Mouse (Mus musculus) embryonic facial prominence, embryonic 11.5 days (tissue): ENCODE measurements at regions not wholly inside any gene's neighbourhood (a gene's known extent, or its start where the extent isn't known, plus 50 kb on each side); places are given as distances from the start of the nearest gene placed in this dataset.
A peak's percentile ranks its signal among the peaks of the same experiment; 100 is the strongest.

Experiments
- ATAC-seq: fragments of 200-750 bp; cut with Nextera tagmentation; replicated peaks from 2 replicates; pipeline ENCODE4 v1.8.0; 2017; ENCODE audit warnings: low read depth; ENCODE audit not compliant: insufficient number of reproducible peaks, low FRiP score, low TSS enrichment
- DNase-seq: peaks from one replicate; pipeline ENCODE4 v3.0.0-alpha.2; 2015; ENCODE audit warnings: low spot score
- H3K27ac ChIP-seq: fragments of 300-500 bp; sonication (generic); replicated peaks from 2 replicates; pipeline ENCODE4 v1.5.1; 2014; ENCODE audit warnings: mild to moderate bottlenecking, low read depth, low read length, control low read depth
- H3K27me3 ChIP-seq: fragments of 300-500 bp; sonication (generic); 2 replicates; pipeline ENCODE4 v1.6.1; 2014; ENCODE audit warnings: mild to moderate bottlenecking, low read length, moderate library complexity, mixed read lengths; ENCODE audit not compliant: control insufficient read depth, insufficient read depth
- H3K36me3 ChIP-seq: fragments of 300-500 bp; sonication (generic); replicated peaks from 2 replicates; pipeline ENCODE4 v1.6.1; 2014; ENCODE audit warnings: low read depth, mild to moderate bottlenecking, low read length, moderate library complexity, mixed read lengths; ENCODE audit not compliant: control insufficient read depth, insufficient read depth
- H3K4me1 ChIP-seq: fragments of 300-500 bp; sonication (generic); 2 replicates; pipeline ENCODE4 v1.6.1; 2014; ENCODE audit warnings: low read length, mixed read lengths; ENCODE audit not compliant: control insufficient read depth, insufficient read depth
- H3K4me2 ChIP-seq: fragments of 300-500 bp; sonication (generic); 2 replicates; pipeline ENCODE4 v1.6.1; 2014; ENCODE audit warnings: low read depth, mild to moderate bottlenecking, control low read depth, low read length, moderate library complexity
- H3K4me3 ChIP-seq: fragments of 300-500 bp; sonication (generic); 2 replicates; pipeline ENCODE4 v1.5.1; 2014; ENCODE audit warnings: low read depth, low read length, control low read depth
- H3K9ac ChIP-seq: fragments of 300-500 bp; sonication (generic); replicated peaks from 2 replicates; pipeline ENCODE4 v1.6.1; 2014; ENCODE audit warnings: mild to moderate bottlenecking, control low read depth, low read length
- H3K9me3 ChIP-seq: fragments of 300-500 bp; sonication (generic); replicated peaks from 2 replicates; pipeline ENCODE4 v1.6.1; 2016; ENCODE audit warnings: mild to moderate bottlenecking, low read length, inconsistent platforms, mixed read lengths; ENCODE audit not compliant: control insufficient read depth
- WGBS: fragments of 180-500 bp; shearing (Covaris S2); extraction: QIAGEN DNeasy Blood & Tissue Kit; methylation state at CpG from one replicate; pipeline ENCODE4 v1.1.7; 2014; 5-methylcytosine and 5-hydroxymethylcytosine counted together

- DNase-seq (peak; percentile 14), ATAC-seq (no peak)
- Histone ChIP-seq H3K4me1 (no peaks in the 10 kb centered on the region), H3K9ac (no peak overlapping the region), H3K4me2 (no peak overlapping the region), H3K36me3 (no peaks in the 10 kb centered on the region), H3K4me3 (no peak overlapping the region), H3K27me3 (no peaks in the 10 kb centered on the region), H3K27ac (no peak overlapping the region), H3K9me3 (no peaks in the 10 kb centered on the region)
- 49% methylated on average over 13 of the region's 13 CpGs for WGBS
Measured at GRCm38 (mm10) chr8:88417307-88418095, 55.5 kb upstream of the Brd7 start.

- DNase-seq (no peak), ATAC-seq (no peak)
- Histone ChIP-seq H3K4me3 (no peak overlapping the region), H3K9ac (no peak overlapping the region), H3K36me3 (no peaks in the 10 kb centered on the region), H3K4me1 (no peaks in the 10 kb centered on the region), H3K4me2 (no peak overlapping the region), H3K9me3 (no peaks in the 10 kb centered on the region), H3K27ac (no peak overlapping the region), H3K27me3 (no peaks in the 10 kb centered on the region)
- 82% methylated on average over 2 of the region's 2 CpGs for WGBS
Measured at GRCm38 (mm10) chr8:88423264-88423663, 61.3 kb upstream of the Brd7 start.

DNA sequence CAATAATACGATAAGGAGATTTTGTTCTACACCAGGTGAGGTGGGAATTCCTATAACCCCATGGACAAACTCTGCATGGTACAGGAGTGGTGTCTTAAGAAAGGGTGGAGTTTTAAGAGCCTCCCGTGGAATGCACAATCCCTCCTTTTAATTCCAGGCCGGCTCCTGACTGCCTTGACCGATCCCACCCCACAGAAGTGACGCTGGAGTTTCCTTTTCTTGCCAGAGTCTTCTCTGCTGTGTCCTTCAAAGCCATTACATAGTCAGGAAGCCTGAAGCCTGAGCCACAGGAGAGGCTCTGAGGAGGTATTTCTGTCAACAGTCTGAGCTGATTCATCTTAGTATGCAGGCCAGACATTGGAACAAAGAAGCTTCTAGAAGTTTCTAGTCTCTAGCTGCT lies 66.6 kb upstream of the Brd7 start:
- Histone ChIP-seq H3K27ac (no peak overlapping the region), H3K9me3 (no peaks in the 10 kb centered on the region), H3K27me3 (no peaks in the 10 kb centered on the region), H3K36me3 (no peaks in the 10 kb centered on the region), H3K4me3 (no peak overlapping the region), H3K4me2 (no peak overlapping the region), H3K9ac (no peak overlapping the region), H3K4me1 (no peaks in the 10 kb centered on the region)
- ATAC-seq (no peak), DNase-seq (no peak)
- 78% methylated on average over 5 of the region's 5 CpGs for WGBS

GRCm38 (mm10) chr8:88431389-88431788 lies 69.4 kb upstream of the Brd7 start:
- Histone ChIP-seq H3K4me1 (no peaks in the 10 kb centered on the region), H3K9me3 (no peaks in the 10 kb centered on the region), H3K27me3 (no peaks in the 10 kb centered on the region), H3K4me3 (no peak overlapping the region), H3K9ac (no peak overlapping the region), H3K4me2 (no peak overlapping the region), H3K27ac (no peak overlapping the region), H3K36me3 (no peaks in the 10 kb centered on the region)
- ATAC-seq (no peak), DNase-seq (no peak)
- WGBS: 42% methylated on average over 6 of the region's 6 CpGs

- Histone ChIP-seq H3K9me3 (no peaks in the 10 kb centered on the region), H3K27me3 (no peaks in the 10 kb centered on the region)
- 88% methylated on average over 2 of the region's 2 CpGs for WGBS
Measured at GRCm38 (mm10) chr8:88435686-88436085, 73.7 kb upstream of the Brd7 start.

GRCm38 (mm10) chr8:88440219-88440618 lies 78.2 kb upstream of the Brd7 start:
- no peaks in the 10 kb centered on the region for H3K4me1 ChIP-seq
- H3K4me3 ChIP-seq: no peak overlapping the region
- peak; percentile 56 for DNase-seq
- H3K4me2 ChIP-seq: no peak overlapping the region
- 50% methylated on average over 15 of the region's 15 CpGs for WGBS
- no peaks in the 10 kb centered on the region for H3K27me3 ChIP-seq
- ATAC-seq: no peak
- H3K36me3 ChIP-seq: no peaks in the 10 kb centered on the region
- H3K27ac ChIP-seq: no peak overlapping the region
- H3K9me3 ChIP-seq: no peaks in the 10 kb centered on the region
- no peak overlapping the region for H3K9ac ChIP-seq

More at GRCm38 (mm10) chr8:88435686-88436085, 73.7 kb upstream of the Brd7 start:
- Histone ChIP-seq H3K4me2 (no peak overlapping the region), H3K9ac (no peak overlapping the region), H3K27ac (no peak overlapping the region), H3K4me3 (no peak overlapping the region), H3K36me3 (no peaks in the 10 kb centered on the region), H3K4me1 (no peaks in the 10 kb centered on the region)
- DNase-seq (no peak), ATAC-seq (no peak)

GRCm38 (mm10) chr8:88443397-88443796 lies 77.8 kb upstream of the Nkd1 start:
- 45% methylated on average over 1 of the region's 1 CpGs for WGBS
- Histone ChIP-seq H3K27ac (no peak overlapping the region), H3K4me1 (no peaks in the 10 kb centered on the region), H3K9ac (no peak overlapping the region), H3K9me3 (no peaks in the 10 kb centered on the region), H3K36me3 (no peaks in the 10 kb centered on the region), H3K27me3 (no peaks in the 10 kb centered on the region), H3K4me3 (no peak overlapping the region), H3K4me2 (no peak overlapping the region)
- DNase-seq (no peak), ATAC-seq (no peak)

GRCm38 (mm10) chr8:88447406-88447805 lies 73.7 kb upstream of the Nkd1 start:
- H3K36me3 ChIP-seq: no peaks in the 10 kb centered on the region
- H3K4me2 ChIP-seq: no peak overlapping the region
- WGBS: 57% methylated on average over 6 of the region's 6 CpGs
- H3K27me3 ChIP-seq: peaks cover 12% of the 10 kb centered on the region
- H3K9ac ChIP-seq: no peak overlapping the region; the same call in 1 of the 2 replicates
- DNase-seq: no peak
- no peak for ATAC-seq
- peaks cover 8% of the 10 kb centered on the region; the same call in 1 of the 2 replicates for H3K4me1 ChIP-seq
- H3K9me3 ChIP-seq: no peaks in the 10 kb centered on the region
- no peak overlapping the region for H3K4me3 ChIP-seq
- no peak overlapping the region for H3K27ac ChIP-seq
